Mouse (Mus musculus): Measurements from ENCODE around the gene Atp7a. TPM values are rescaled to one million over a fixed set of nuclear protein-coding genes. Genes with fewer than 3 reads are reported as not detected.
"Not testable (repeated sequence)": the region's sequence is repeated elsewhere in the genome, so short reads cannot be mapped to it uniquely, and the experiment has no call there.

Gene Atp7a
- polyA plus RNA-seq, 1 experiment, result 9.4 TPM

DNA sequence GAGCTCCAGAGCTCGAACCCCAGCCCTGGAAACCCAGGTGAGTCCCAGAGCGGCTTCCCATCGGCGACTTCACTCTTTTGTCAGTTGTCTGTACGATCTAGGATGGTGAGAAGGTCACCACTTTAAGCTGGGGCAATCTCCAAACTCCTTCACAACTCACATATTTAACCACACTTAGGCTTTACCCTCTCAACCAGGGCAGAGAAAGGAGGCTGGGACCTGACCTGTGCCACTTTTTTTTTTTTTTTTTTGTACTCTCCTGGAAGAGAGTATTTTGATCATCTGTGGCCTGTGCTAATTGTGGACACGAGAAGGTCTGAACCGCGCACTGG, 233 bp downstream of the Atp7a start:
- TF ChIP-seq POLR2A (IDR thresholded peaks at IDR 0.05; ENCODE audit: borderline replicate concordance, extremely low read depth, insufficient read depth, insufficient read length, poor library complexity, severe bottlenecking), result no peak
- no peak for TF ChIP-seq CTCF (IDR thresholded peaks at IDR 0.05; ENCODE audit: borderline replicate concordance, extremely low read depth, insufficient read depth, insufficient read length)
- DNase-seq (ENCODE audit: low read depth), result no peak

DNA sequence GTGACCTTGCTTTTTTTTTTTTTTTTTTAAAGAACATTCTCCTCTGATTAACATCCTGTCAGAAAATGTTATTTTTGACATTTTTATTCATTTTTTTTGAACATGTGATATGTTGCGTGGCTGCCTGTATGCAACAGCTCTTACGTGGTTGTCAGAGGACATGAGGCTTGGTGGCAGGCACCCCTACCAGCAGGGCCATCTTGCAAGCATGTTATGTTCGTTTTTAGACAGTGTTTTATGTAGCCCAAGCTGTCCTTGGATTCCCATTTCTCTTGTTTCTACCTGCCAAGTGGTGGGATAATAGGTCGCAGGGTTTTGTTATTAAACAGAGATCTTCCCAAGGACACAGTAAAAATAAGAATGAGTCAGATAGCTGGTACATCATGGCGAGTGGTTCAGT, 3.1 kb downstream of the Atp7a start:
- no peak for TF ChIP-seq POLR2A (IDR thresholded peaks at IDR 0.05; ENCODE audit: borderline replicate concordance, extremely low read depth, insufficient read depth, insufficient read length, poor library complexity, severe bottlenecking)
- no peak for TF ChIP-seq CTCF (IDR thresholded peaks at IDR 0.05; ENCODE audit: borderline replicate concordance, extremely low read depth, insufficient read depth, insufficient read length)
- DNase-seq (ENCODE audit: low read depth), result no peak

DNA sequence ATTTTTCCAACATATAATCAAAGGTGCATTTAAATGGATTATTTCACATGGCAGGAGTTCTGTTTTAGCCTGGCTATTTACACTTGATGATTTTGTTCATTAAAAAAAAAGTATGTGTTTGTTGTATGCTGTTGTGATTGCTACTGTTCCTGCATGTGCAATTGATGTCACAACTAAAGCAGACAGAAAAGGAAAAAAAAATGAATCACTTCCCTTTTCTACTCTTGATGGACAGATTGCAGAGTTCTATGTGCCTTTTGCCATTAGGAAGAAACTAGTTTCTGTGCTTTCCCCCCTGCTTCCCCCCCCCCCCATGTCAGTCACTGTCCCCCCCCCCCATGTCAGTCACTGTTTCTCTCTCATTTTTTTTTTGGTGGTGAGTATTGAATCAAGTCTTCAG, 4.0 kb downstream of the Atp7a start:
- TF ChIP-seq CTCF (IDR thresholded peaks at IDR 0.05; ENCODE audit: borderline replicate concordance, extremely low read depth, insufficient read depth, insufficient read length) (no peak), POLR2A (IDR thresholded peaks at IDR 0.05; ENCODE audit: borderline replicate concordance, extremely low read depth, insufficient read depth, insufficient read length, poor library complexity, severe bottlenecking) (no peak)
- DNase-seq (ENCODE audit: low read depth), result no peak

DNA sequence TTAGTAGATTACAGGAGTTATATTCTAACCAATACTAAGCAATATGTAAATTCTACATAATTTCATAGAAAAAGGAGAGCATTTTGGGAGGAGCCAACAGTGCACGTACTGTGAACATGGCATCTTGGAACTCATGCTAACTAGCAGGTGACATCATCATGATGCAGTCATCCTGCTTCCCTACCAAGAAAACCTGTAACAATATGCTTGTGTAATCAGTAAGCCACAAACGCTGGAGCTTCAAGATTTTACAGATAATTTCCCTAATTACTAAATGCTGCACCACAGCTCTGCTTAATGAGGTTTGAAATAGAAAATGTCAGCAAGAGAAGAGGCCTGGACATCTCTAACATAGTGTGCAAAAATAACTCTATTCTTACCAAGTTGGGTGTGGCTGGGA, 8.7 kb downstream of the Atp7a start:
- TF ChIP-seq CTCF (IDR thresholded peaks at IDR 0.05; ENCODE audit: borderline replicate concordance, extremely low read depth, insufficient read depth, insufficient read length), result no peak
- TF ChIP-seq POLR2A (IDR thresholded peaks at IDR 0.05; ENCODE audit: borderline replicate concordance, extremely low read depth, insufficient read depth, insufficient read length, poor library complexity, severe bottlenecking), result no peak
- no peak for DNase-seq (ENCODE audit: low read depth)

DNA sequence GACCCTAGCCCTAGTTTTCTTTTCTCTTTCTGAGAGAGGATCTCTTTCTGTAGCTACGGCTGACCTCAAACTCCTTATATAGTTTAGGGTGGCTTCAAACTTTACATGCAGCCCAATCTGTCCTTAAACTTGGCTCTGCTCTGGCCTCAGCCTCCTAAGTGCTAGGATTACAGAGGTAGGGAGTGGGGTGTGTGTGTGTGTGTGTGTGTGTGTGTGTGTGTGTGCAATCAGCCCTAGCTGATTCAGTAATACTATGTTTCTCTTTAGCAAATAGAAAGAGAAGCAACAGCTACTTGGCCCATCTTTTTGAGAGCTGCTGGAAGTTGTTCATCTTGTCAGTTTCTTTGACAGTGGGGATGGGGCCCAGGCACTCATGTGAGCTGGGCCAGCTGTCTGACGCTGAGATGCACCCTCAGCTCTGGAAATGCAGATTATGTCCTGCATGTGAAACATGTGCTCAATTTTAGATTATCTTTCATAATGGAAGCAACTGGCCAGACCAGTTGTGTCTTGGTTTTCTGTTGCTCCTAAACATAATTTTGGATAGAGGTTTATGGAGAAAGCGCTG, 10.2 kb downstream of the Atp7a start:
- TF ChIP-seq CTCF (IDR thresholded peaks at IDR 0.05; ENCODE audit: borderline replicate concordance, extremely low read depth, insufficient read depth, insufficient read length) (no peak), POLR2A (IDR thresholded peaks at IDR 0.05; ENCODE audit: borderline replicate concordance, extremely low read depth, insufficient read depth, insufficient read length, poor library complexity, severe bottlenecking) (no peak)
- DNase-seq (ENCODE audit: low read depth), result no peak

DNA sequence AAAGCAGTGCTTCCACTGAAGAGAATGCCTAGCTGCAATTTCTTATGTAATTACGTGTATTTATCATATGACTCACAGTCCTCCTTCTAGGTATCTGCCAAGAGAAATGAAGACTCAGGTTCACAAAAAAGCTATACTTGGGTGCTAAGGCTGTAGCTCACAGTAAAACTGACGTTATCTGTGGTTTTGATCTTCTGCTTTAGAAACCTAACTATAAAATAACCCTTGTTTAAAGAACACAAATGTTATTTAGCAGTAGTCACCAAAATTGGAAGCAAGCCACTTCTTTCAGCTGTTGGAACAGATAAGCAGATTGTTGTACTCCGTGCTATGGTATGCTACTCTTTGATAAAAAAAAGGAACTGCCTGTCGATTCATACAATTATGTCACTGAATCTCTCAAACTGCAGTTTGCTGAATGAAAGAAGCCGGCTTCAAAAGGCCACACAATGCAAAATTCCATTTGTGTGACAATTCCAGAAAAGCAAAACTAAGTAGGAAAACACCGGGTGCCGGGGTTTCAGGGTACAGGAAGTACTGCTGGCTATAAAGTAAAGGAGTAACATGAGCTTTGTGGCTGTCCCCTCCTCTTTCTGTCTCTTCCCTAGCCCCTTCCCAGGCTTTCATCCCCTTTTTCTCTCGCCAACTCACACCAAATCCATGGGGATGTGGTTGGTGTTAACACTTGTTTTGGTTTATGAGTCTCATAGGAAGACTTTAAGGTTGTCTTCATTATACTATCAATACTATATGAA, 17.0 kb downstream of the Atp7a start:
- peak; percentile 37 for DNase-seq (ENCODE audit: low read depth)
- TF ChIP-seq CTCF (IDR thresholded peaks at IDR 0.05; ENCODE audit: borderline replicate concordance, extremely low read depth, insufficient read depth, insufficient read length) (no peak), POLR2A (IDR thresholded peaks at IDR 0.05; ENCODE audit: borderline replicate concordance, extremely low read depth, insufficient read depth, insufficient read length, poor library complexity, severe bottlenecking) (no peak)

DNA sequence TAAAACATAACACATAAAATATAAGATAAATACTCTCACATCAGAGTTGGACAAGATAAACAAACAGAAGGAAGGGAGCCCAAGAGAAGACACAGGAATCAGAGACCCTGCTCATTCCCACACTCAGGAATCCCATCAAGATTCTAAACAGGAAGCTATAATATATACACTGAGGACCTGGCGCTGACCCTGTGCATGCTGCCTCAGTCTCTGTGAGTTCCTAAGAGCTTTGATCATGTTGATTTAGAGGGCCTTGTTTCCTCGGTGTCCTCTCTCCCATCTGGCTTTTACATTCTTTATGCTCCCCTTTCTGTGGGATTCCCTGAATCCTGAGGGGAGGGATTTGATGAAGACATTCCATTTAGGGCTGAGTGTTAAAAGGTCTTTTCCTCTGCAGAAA, 18.4 kb downstream of the Atp7a start:
- peak; percentile 13 for DNase-seq (ENCODE audit: low read depth)
- no peak for TF ChIP-seq CTCF (IDR thresholded peaks at IDR 0.05; ENCODE audit: borderline replicate concordance, extremely low read depth, insufficient read depth, insufficient read length)

DNA sequence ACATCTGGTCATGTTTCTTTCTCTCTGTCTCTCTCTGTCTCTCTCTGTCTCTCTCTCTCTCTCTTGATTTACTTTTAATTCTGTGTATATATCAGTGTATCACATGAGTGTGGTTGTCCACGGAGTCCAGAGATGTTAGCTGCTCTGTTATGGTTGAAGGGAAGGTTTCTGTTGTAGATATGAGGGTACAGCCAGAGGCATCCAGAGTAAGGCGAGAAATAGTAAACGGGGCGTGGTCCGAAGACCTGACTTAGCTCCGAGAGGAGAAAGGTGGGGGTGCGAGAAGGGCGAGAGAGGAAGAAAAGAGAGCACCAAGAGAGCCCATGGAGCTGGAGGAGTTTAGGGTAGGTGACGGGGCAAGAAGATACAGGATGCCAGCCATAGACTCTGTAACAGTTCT, 18.9 kb downstream of the Atp7a start:
- TF ChIP-seq POLR2A (IDR thresholded peaks at IDR 0.05; ENCODE audit: borderline replicate concordance, extremely low read depth, insufficient read depth, insufficient read length, poor library complexity, severe bottlenecking) (no peak), CTCF (IDR thresholded peaks at IDR 0.05; ENCODE audit: borderline replicate concordance, extremely low read depth, insufficient read depth, insufficient read length) (no peak)
- DNase-seq (ENCODE audit: low read depth), result no peak

DNA sequence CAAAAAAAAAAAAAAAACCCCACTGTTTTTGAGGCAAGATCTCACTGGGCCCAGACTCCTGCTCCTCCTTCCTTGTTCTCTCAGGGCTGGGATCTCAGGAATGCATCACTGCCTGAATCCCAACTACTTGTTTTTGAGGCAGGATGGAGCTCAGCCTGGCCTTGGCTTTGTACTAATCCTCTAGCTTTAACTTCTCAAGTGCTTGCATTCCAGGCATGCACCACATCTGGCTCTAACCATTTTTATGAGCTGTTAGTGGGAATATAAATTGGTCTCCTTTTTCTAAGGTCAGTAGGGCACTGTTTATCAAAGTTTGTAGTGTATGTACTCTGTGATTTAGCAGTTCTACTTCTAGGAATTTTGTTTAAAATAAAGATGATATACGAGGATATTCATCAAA, 21.1 kb downstream of the Atp7a start:
- no peak for TF ChIP-seq CTCF (IDR thresholded peaks at IDR 0.05; ENCODE audit: borderline replicate concordance, extremely low read depth, insufficient read depth, insufficient read length)
- no peak for TF ChIP-seq POLR2A (IDR thresholded peaks at IDR 0.05; ENCODE audit: borderline replicate concordance, extremely low read depth, insufficient read depth, insufficient read length, poor library complexity, severe bottlenecking)

DNA sequence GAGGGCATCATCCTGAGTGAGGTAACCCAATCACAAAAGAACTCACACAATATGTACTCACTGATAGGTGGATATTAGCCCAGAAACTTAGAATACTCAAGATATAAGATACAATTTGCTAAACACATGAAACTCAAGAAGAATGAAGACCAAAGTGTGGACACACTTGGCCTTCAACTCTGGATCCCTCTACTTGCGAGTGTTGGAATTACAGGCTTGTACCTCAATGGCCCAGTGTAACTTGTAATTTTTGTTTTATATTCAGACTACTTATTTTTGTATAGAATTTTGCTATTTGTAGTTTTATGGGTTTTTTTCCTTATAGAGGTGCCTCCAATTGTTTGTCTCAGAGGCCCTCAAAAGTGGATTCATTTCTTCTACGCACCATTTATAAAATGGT, 50.8 kb downstream of the Atp7a start:
- DNase-seq (ENCODE audit: low read depth), result not testable (repeated sequence)

More for the DNA sequence above, 21.1 kb downstream of the Atp7a start:
- DNase-seq (ENCODE audit: low read depth), result no peak

DNA sequence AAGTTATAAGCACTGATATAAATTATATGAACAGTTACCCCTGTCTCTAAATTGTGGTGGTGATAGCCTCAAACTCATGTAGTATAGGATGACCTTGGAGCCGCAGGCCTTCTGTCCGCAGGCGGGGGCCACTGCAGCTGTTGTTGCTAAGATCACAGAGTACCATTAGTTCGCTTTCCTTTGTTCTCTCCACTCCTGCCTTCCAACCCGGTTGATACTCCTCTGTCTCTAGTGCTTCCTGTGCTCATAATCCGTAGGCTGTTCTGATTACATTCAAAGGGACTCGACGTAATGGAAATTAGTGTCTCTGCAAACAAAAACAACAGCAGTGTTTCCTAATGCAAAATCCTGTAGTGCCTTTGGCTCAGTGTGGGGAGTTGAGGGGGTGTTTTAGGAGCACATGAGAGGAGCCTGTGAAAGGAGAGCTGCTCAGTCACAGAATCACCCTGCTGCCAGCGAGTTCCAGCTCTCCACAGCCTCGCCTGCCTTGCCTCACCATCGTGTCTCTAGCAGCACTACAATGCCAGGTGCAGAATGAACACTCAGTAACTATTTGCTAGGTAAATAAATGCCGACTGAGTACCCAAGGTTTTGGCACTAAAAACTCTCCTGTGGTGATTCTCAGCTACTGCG, 53.9 kb downstream of the Atp7a start:
- TF ChIP-seq CTCF (IDR thresholded peaks at IDR 0.05; ENCODE audit: borderline replicate concordance, extremely low read depth, insufficient read depth, insufficient read length) (no peak), POLR2A (IDR thresholded peaks at IDR 0.05; ENCODE audit: borderline replicate concordance, extremely low read depth, insufficient read depth, insufficient read length, poor library complexity, severe bottlenecking) (no peak)
- peak; percentile 35 for DNase-seq (ENCODE audit: low read depth)

DNA sequence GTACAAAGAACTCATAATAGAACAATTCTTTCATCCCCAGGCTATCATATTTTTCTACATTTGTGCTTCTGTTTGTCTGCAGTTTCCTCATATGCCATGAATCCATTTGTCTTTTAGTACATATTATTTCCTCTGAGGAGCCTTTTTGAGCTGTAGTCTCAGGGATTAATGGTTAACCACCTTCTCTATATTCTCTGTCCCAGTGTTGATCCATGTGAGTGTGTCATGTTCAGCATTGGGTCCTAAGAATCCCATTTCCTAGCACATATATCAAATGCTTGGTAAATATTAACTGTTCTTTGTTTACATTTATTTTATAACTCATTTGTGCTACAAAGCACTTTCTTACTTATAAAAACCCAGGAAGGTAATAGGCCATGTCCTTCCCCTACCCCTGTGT, 55.4 kb downstream of the Atp7a start:
- DNase-seq (ENCODE audit: low read depth), result no peak
- no peak for TF ChIP-seq POLR2A (IDR thresholded peaks at IDR 0.05; ENCODE audit: borderline replicate concordance, extremely low read depth, insufficient read depth, insufficient read length, poor library complexity, severe bottlenecking)
- no peak for TF ChIP-seq CTCF (IDR thresholded peaks at IDR 0.05; ENCODE audit: borderline replicate concordance, extremely low read depth, insufficient read depth, insufficient read length)
